Mouse (Mus musculus) limb, embryonic 12.5 days (tissue): ENCODE data around the gene Fabp6. TPM values are rescaled to one million over a fixed set of nuclear protein-coding genes. Genes with fewer than 3 reads are reported as not detected.

Experiments used
- ATAC-seq: fragments of 200-750 bp; cut with Nextera tagmentation; 2 replicates; pipeline ENCODE4 v1.8.0; 2017; ENCODE audit warnings: low read depth, moderate TSS enrichment; ENCODE audit not compliant: insufficient number of reproducible peaks, insufficient read depth, low FRiP score, low TSS enrichment
- H3K27ac ChIP-seq: fragments of 300-500 bp; sonication (generic); 2 replicates; pipeline ENCODE4 v1.5.1; 2016; ENCODE audit warnings: mild to moderate bottlenecking, moderate library complexity
- H3K27me3 ChIP-seq: fragments of 300-500 bp; sonication (generic); 2 replicates; pipeline ENCODE4 v1.6.1; 2016; ENCODE audit warnings: mild to moderate bottlenecking, moderate library complexity
- H3K36me3 ChIP-seq: fragments of 300-500 bp; sonication (generic); 2 replicates; pipeline ENCODE4 v1.6.1; 2016; ENCODE audit warnings: mild to moderate bottlenecking, moderate library complexity
- H3K4me1 ChIP-seq: fragments of 300-500 bp; sonication (generic); replicated peaks from 2 replicates; pipeline ENCODE4 v1.6.1; 2016
- H3K4me2 ChIP-seq: fragments of 300-500 bp; sonication (generic); 2 replicates; pipeline ENCODE4 v1.6.1; 2016; ENCODE audit warnings: mild to moderate bottlenecking, moderate library complexity
- H3K4me3 ChIP-seq: fragments of 300-500 bp; sonication (generic); replicated peaks from 2 replicates; pipeline ENCODE4 v1.5.1; 2016; ENCODE audit warnings: mild to moderate bottlenecking
- H3K9ac ChIP-seq: fragments of 300-500 bp; sonication (generic); replicated peaks from 2 replicates; pipeline ENCODE4 v1.6.1; 2016; ENCODE audit warnings: mild to moderate bottlenecking, moderate library complexity
- H3K9me3 ChIP-seq: fragments of 300-500 bp; sonication (generic); 2 replicates; pipeline ENCODE4 v1.6.1; 2016; ENCODE audit warnings: mild to moderate bottlenecking, moderate library complexity
- WGBS: fragments of 180-500 bp; shearing (Covaris S2); methylation state at CpG from one replicate; pipeline ENCODE4 v1.1.7; 2016; 5-methylcytosine and 5-hydroxymethylcytosine counted together
- polyA plus RNA-seq: library from polyadenylated mRNA; unstranded; fragments of >200 nt; fragmentation: Nextera tagmentation; extraction: Ambion mirVana; gene quantifications from 2 replicates; pipeline ENCODE4 v1.2.1, GENCODE M21; 2016

Fabp6 gene
- not detected in 2 replicates for polyA plus RNA-seq

GRCm38 (mm10) chr11:43601440-43601839 lies at the start of gene Fabp6:
Gene Fabp6 (minus strand): TSS chr11:43601540.
- no peaks in the 10 kb centered on the region for H3K36me3 ChIP-seq
- no peak within 1 kb of the TSS for H3K4me3 ChIP-seq
- no peaks in the 10 kb centered on the region for H3K27me3 ChIP-seq
- no peak for ATAC-seq
- no peak within 1 kb of the TSS for H3K4me2 ChIP-seq
- no peak within 1 kb of the TSS for H3K9ac ChIP-seq
- no peaks in the 10 kb centered on the region for H3K9me3 ChIP-seq
- no peak within 1 kb of the TSS for H3K27ac ChIP-seq
- no peaks in the 10 kb centered on the region for H3K4me1 ChIP-seq
- WGBS: 88% methylated on average over 5 of the region's 5 CpGs

- H3K9me3 ChIP-seq: no peaks in the 10 kb centered on the region
- H3K36me3 ChIP-seq: no peaks in the 10 kb centered on the region
- H3K4me2 ChIP-seq: no peak overlapping the region
- H3K4me3 ChIP-seq: no peak overlapping the region
- H3K9ac ChIP-seq: no peak overlapping the region
- WGBS: 87% methylated on average over 3 of the region's 3 CpGs
- ATAC-seq: no peak
- H3K4me1 ChIP-seq: peaks cover 14% of the 10 kb centered on the region
- H3K27me3 ChIP-seq: no peaks in the 10 kb centered on the region
- H3K27ac ChIP-seq: no peak overlapping the region
These were observed 43.9 kb upstream of the Fabp6 start for GRCm38 (mm10) chr11:43645286-43645685.

GRCm38 (mm10) chr11:43643180-43643591 lies 41.8 kb upstream of the Fabp6 start:
- Histone ChIP-seq H3K27ac (peak overlapping the region; percentile 36), H3K9me3 (no peaks in the 10 kb centered on the region)

GRCm38 (mm10) chr11:43638486-43638885 lies 37.1 kb upstream of the Fabp6 start:
- ATAC-seq: no peak
- H3K4me3 ChIP-seq: no peak overlapping the region
- H3K27me3 ChIP-seq: no peaks in the 10 kb centered on the region
- H3K9me3 ChIP-seq: no peaks in the 10 kb centered on the region
- 91% methylated on average over 3 of the region's 3 CpGs for WGBS
- peaks cover 17% of the 10 kb centered on the region for H3K4me1 ChIP-seq
- H3K27ac ChIP-seq: no peak overlapping the region
- no peak overlapping the region for H3K4me2 ChIP-seq
- H3K36me3 ChIP-seq: no peaks in the 10 kb centered on the region
- H3K9ac ChIP-seq: no peak overlapping the region

More at GRCm38 (mm10) chr11:43643180-43643591, 41.8 kb upstream of the Fabp6 start:
- ATAC-seq: peak; percentile 64
- WGBS: 47% methylated on average over 2 of the region's 2 CpGs
- H3K4me3 ChIP-seq: no peak overlapping the region
- H3K9ac ChIP-seq: no peak overlapping the region
- H3K36me3 ChIP-seq: no peaks in the 10 kb centered on the region
- H3K4me1 ChIP-seq: peaks cover 14% of the 10 kb centered on the region
- H3K4me2 ChIP-seq: no peak overlapping the region
- no peaks in the 10 kb centered on the region for H3K27me3 ChIP-seq

GRCm38 (mm10) chr11:43636761-43637160 lies 35.4 kb upstream of the Fabp6 start:
- Histone ChIP-seq H3K4me1 (peaks cover 15% of the 10 kb centered on the region), H3K9me3 (no peaks in the 10 kb centered on the region), H3K4me3 (no peak overlapping the region), H3K4me2 (no peak overlapping the region), H3K36me3 (no peaks in the 10 kb centered on the region), H3K27me3 (no peaks in the 10 kb centered on the region), H3K27ac (no peak overlapping the region), H3K9ac (no peak overlapping the region)
- WGBS: 75% methylated on average over 4 of the region's 4 CpGs
- no peak for ATAC-seq

GRCm38 (mm10) chr11:43633658-43634401 lies 32.5 kb upstream of the Fabp6 start:
- H3K4me1 ChIP-seq: peaks cover 15% of the 10 kb centered on the region
- 14% methylated on average over 19 of the region's 19 CpGs for WGBS
- H3K36me3 ChIP-seq: no peaks in the 10 kb centered on the region
- H3K27me3 ChIP-seq: no peaks in the 10 kb centered on the region
- no peak overlapping the region for H3K9ac ChIP-seq
- H3K4me2 ChIP-seq: peak overlapping the region; percentile 40
- no peaks in the 10 kb centered on the region for H3K9me3 ChIP-seq
- ATAC-seq: peak; percentile 85
- no peak overlapping the region for H3K4me3 ChIP-seq
- peak overlapping the region; percentile 76 for H3K27ac ChIP-seq

GRCm38 (mm10) chr11:43633165-43633564 lies 31.8 kb upstream of the Fabp6 start:
- Histone ChIP-seq H3K27ac (peak overlapping the region; percentile 76; the same call in 1 of the 2 replicates), H3K4me2 (no peak overlapping the region), H3K36me3 (no peaks in the 10 kb centered on the region), H3K9ac (no peak overlapping the region), H3K27me3 (no peaks in the 10 kb centered on the region), H3K4me1 (peaks cover 15% of the 10 kb centered on the region), H3K4me3 (no peak overlapping the region), H3K9me3 (no peaks in the 10 kb centered on the region)
- ATAC-seq: 0 out of 2 replicates have a peak, but pooled peaks have one; percentile 9
- WGBS: 74% methylated on average over 6 of the region's 6 CpGs

- H3K4me1 ChIP-seq: peaks cover 15% of the 10 kb centered on the region
- no peaks in the 10 kb centered on the region for H3K9me3 ChIP-seq
- ATAC-seq: no peak
- no peaks in the 10 kb centered on the region for H3K27me3 ChIP-seq
- no peak overlapping the region for H3K4me3 ChIP-seq
- no peak overlapping the region for H3K4me2 ChIP-seq
- no peak overlapping the region for H3K27ac ChIP-seq
- no peaks in the 10 kb centered on the region for H3K36me3 ChIP-seq
- WGBS: 62% methylated on average over 4 of the region's 4 CpGs
- H3K9ac ChIP-seq: no peak overlapping the region
These were observed 31.2 kb upstream of the Fabp6 start for GRCm38 (mm10) chr11:43632566-43632965.

- WGBS: 77% methylated on average over 9 of the region's 9 CpGs
- no peak overlapping the region for H3K4me2 ChIP-seq
- H3K27me3 ChIP-seq: no peaks in the 10 kb centered on the region
- H3K27ac ChIP-seq: no peak overlapping the region
- H3K9ac ChIP-seq: no peak overlapping the region
- H3K36me3 ChIP-seq: no peaks in the 10 kb centered on the region
- no peaks in the 10 kb centered on the region for H3K9me3 ChIP-seq
- H3K4me3 ChIP-seq: no peak overlapping the region
- H3K4me1 ChIP-seq: peaks cover 22% of the 10 kb centered on the region
- ATAC-seq: no peak
These were observed 30.3 kb upstream of the Fabp6 start for GRCm38 (mm10) chr11:43631645-43632044.

GRCm38 (mm10) chr11:43626927-43627645 lies 25.7 kb upstream of the Fabp6 start:
- Histone ChIP-seq H3K9ac (0 out of 2 replicates have a peak overlapping the region, but pooled peaks have one; percentile 8), H3K4me2 (peak overlapping the region; percentile 51), H3K36me3 (no peaks in the 10 kb centered on the region), H3K4me3 (peak overlapping the region; percentile 12; the same call in 1 of the 2 replicates), H3K4me1 (peaks cover 15% of the 10 kb centered on the region), H3K27me3 (no peaks in the 10 kb centered on the region), H3K27ac (peak overlapping the region; percentile 64; the same call in 1 of the 2 replicates), H3K9me3 (no peaks in the 10 kb centered on the region)
- 28% methylated on average over 18 of the region's 18 CpGs for WGBS
- ATAC-seq: no peak

- H3K36me3 ChIP-seq: no peaks in the 10 kb centered on the region
- 11% methylated on average over 12 of the region's 12 CpGs for WGBS
- peaks cover 15% of the 10 kb centered on the region for H3K4me1 ChIP-seq
- H3K27ac ChIP-seq: peak overlapping the region; percentile 64; the same call in 1 of the 2 replicates
- H3K27me3 ChIP-seq: no peaks in the 10 kb centered on the region
- H3K4me3 ChIP-seq: peak overlapping the region; percentile 12
- no peaks in the 10 kb centered on the region for H3K9me3 ChIP-seq
- 0 out of 2 replicates have a peak overlapping the region, but pooled peaks have one; percentile 8 for H3K9ac ChIP-seq
- peak; percentile 53; the same call in 1 of the 2 replicates for ATAC-seq
- H3K4me2 ChIP-seq: peak overlapping the region; percentile 51
These were observed 25.1 kb upstream of the Fabp6 start for GRCm38 (mm10) chr11:43626300-43626926.
